Mouse (Mus musculus) splenic B cell, adult 2 months (primary cell): ENCODE data around the gene H2-Ob.

Experiments
- DNase-seq: peaks from one replicate; pipeline ENCODE4 v3.0.0-alpha.2; 2011; ENCODE audit warnings: low read depth, low spot score
- H3K27me3 ChIP-seq: 2 replicates; pipeline ENCODE4 v1.6.1; 2012; ENCODE audit warnings: mild to moderate bottlenecking, low read length, moderate library complexity, mixed read lengths; ENCODE audit not compliant: control insufficient read depth, poor library complexity, insufficient read depth, severe bottlenecking
- H3K36me3 ChIP-seq: 2 replicates; pipeline ENCODE4 v1.6.1; 2012; ENCODE audit warnings: mild to moderate bottlenecking, low read length, moderate library complexity, mixed read lengths; ENCODE audit not compliant: control insufficient read depth, poor library complexity, insufficient read depth, severe bottlenecking

H2-Ob gene

DNA sequence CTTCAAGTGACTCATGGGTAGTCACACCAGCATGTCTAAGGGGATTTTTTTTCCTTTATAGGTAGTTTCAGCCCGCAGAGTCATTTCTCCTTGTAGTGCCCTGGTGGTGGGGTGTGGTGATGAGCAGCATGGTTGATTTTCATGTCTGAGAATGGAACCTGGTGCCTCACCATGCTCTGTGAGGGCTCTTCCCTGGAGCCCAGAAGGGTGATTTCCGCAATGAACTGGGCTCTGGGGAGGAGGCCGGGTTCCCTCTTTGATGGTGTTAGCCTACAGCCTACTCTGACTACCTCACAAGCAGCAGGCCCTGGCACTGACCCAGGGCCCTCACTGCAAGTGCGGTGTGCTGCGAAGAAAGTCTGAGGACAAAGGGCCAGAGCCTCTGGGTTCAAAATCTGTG, 35.3 kb upstream of the H2-Ob start, which contains the start of gene Tap2:
Gene Tap2 (plus strand): TSS at position 84 of the 400 bp plus-strand sequence.
- Histone ChIP-seq H3K27me3 (no peaks in the 10 kb centered on the region), H3K36me3 (peaks cover 11% of the 10 kb centered on the region)
- peak; percentile 62 for DNase-seq

DNA sequence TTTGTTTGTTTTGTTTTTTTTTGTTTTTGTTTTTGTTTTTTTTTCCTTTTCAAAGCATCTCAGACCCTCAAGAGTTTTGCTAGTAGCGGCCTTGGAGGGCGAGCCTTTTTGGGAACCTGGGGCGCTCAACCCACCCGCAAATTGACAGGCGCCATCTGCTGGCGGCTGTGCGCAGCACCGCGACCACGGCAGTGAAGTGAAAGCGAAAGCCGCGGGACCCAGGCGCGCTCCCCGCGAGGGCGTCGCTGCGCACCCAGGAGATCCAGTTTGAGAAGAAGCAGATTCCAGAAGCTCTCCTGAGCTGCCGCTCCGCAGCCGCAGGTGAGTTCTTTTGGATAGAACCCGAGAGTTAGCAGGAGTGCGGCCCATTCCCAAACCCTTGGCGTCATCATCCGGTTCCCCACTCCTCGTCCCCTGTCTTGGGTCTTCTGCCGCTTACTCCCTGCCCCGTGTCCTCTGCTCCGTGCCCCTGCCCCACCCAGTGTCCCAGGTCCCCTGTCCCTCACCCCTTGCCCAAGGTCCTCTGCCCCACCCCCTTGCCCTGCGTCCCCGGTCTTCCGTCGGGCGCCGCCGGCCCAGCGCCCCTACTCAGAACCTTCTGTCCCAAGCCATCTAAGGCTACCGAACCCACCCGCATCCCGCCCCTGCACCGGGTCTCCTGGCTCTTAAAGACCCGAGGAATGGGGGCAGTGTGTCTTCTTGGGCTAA, 34.2 kb upstream of the H2-Ob start:
- peak; percentile 93 for DNase-seq
- Histone ChIP-seq H3K36me3 (peaks cover 21% of the 10 kb centered on the region), H3K27me3 (no peaks in the 10 kb centered on the region)

DNA sequence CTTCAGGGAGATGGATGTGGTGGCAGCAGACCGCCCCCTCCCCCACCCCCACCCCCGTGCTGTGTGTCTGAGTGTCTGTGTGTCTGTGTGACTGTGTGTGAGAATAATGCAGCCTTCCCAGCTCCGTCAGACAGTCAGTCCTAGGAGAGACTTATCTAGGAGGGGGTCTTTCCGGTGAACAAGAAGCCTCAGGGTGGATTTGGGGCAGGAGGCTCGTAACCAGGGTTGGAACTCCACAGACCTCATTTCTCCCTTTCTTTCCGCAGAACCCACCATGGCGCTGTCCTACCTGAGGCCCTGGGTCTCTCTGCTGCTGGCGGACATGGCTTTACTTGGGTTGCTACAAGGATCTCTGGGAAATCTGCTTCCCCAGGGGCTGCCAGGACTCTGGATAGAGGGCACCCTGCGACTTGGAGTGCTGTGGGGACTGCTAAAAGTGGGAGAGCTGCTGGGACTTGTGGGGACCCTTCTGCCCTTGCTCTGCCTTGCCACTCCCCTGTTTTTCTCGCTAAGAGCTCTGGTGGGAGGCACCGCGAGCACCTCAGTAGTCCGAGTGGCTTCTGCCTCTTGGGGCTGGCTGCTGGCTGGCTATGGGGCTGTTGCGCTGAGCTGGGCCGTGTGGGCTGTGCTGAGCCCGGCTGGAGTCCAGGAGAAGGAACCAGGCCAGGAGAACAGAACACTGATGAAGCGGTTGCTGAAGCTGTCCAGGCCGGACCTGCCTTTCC, 33.5 kb upstream of the H2-Ob start:
- peaks cover 24% of the 10 kb centered on the region for H3K36me3 ChIP-seq
- no peaks in the 10 kb centered on the region for H3K27me3 ChIP-seq
- DNase-seq, result no peak

DNA sequence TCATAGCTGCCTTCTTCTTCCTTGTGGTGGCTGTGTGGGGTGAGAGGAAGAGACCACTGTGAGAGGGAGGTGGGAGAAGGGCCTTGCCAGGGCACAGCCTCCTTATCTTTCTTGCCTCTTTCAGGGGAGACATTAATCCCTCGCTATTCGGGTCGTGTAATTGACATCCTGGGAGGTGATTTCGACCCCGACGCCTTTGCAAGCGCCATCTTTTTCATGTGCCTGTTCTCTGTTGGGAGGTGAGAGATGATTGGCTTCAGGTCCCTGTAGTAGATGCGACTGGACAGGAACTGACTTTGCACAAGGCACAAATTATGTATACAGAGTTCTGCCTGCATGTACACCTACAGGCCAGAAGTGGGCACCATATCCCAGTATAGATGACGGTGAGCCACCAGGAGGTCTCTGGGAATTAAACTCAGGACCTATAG, 32.9 kb upstream of the H2-Ob start:
- peak; percentile 74 for DNase-seq
- H3K27me3 ChIP-seq, result no peaks in the 10 kb centered on the region
- H3K36me3 ChIP-seq, result peaks cover 21% of the 10 kb centered on the region

DNA sequence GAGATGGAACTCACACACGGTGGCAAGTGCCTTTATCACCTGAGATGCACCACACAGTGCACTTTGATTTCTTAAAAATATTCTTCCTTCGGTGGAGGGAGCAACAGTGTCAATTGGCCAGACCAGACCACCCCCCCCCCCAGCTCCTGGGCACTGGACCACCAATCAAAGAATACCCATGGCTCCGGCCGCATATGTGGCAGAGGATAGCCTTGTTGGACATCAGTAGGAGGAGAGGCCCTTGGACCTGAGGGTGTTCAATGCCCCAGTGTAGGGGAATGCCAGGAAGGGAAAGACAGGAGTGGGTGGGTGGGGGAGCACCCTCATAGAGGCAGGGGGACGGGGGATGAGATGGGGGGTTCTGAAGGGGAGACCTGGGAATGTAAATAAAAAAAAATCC, 32.0 kb upstream of the H2-Ob start:
- Histone ChIP-seq H3K27me3 (no peaks in the 10 kb centered on the region), H3K36me3 (peaks cover 24% of the 10 kb centered on the region)
- no peak for DNase-seq

DNA sequence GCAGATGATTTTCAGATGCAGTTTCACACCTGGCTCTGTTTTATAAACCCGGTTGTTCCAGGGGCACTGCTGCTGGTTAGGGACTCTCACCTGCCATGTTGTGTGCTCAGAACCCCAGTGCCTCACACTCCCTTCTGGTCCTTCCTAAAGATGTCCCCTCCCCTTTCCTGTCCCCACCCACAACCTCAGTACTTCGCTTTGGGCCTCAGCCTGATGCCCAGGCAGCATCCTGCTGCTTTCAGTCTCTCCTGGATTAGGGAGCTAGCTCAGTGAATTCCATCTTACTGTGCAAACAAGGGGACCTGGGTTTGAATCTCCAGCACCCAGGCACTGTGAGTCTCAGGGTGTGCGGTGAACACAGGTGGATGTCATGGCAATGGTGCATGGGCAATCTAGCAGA, 31.2 kb upstream of the H2-Ob start:
- Histone ChIP-seq H3K27me3 (no peaks in the 10 kb centered on the region), H3K36me3 (peaks cover 24% of the 10 kb centered on the region)
- DNase-seq, result no peak

DNA sequence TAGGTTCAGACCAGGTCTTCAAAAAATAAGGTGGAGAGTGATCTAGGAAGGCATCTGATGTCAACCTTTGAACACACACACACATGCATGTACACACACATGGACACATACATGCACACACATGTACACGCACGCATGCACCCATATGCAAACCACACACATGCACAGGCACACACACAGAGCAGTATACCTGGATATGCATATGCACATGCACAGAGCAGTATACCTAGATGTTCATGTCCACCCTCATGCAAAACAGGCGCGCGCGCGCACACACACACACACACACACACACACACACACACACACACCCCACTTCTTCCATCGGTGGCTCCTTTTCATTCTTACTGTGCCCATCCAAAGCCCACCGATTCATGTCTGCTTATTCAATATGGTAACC, 30.8 kb upstream of the H2-Ob start:
- Histone ChIP-seq H3K36me3 (peaks cover 27% of the 10 kb centered on the region), H3K27me3 (no peaks in the 10 kb centered on the region)
- no peak for DNase-seq

DNA sequence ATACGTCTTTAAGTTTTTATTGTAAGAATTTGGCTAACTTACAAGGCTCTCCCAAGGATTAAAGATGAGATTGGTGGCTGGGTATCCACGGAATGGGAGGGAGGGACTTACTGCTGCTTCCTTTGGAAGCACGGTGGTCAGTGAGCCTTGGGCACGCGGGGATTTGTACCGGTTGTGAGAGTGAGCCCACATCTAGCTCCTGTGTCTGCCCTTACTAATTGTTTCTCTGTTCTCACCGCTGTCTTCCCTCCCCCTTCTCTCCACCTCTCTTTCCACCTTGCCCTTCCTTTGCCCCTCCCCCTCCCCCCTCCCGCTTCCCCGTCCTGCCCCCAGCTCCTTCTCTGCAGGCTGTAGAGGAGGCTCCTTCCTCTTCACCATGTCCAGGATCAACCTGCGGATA, 30.3 kb upstream of the H2-Ob start:
- DNase-seq, result no peak
- Histone ChIP-seq H3K36me3 (peaks cover 28% of the 10 kb centered on the region), H3K27me3 (no peaks in the 10 kb centered on the region)

DNA sequence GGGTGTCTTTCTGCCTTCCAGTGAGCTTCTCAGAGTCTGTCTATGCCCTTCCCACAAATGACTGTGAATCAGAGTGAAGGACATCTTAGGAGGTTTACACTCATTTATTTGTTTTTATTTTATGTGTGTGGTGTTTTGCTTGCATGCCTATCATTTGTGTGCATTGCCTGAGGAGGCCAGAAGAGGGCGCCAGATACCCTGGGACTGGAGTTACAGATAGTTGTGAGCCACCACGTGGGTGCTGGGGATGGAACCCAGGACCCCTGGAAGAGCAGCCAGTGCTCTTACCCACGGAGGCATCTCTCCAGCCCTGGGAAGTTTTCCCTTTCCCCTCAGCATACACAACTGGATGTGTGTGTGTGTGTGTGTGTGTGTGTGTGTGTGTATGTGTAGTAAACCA, 29.0 kb upstream of the H2-Ob start:
- Histone ChIP-seq H3K27me3 (no peaks in the 10 kb centered on the region), H3K36me3 (peaks cover 35% of the 10 kb centered on the region)
- DNase-seq, result peak; percentile 56

DNA sequence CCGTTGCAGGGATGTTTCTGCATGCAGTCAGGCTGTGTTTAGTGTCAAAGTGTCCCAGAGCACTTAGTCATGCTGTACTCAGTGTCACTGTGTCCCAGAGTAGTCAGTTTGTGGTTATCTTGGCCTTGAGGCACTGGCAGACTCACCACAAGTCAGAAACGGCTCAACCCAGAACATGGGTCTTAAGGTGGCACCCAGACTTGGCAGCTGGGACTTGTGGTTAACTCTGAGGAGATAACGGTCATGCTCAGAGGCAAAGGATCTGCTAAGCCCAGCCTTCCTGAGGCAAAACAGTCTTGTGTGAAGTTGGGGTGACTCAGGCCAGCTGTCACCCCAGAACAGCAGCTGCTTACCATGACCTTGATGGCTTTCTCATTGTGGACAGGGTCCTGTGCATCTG, 28.1 kb upstream of the H2-Ob start:
- Histone ChIP-seq H3K27me3 (no peaks in the 10 kb centered on the region), H3K36me3 (peaks cover 42% of the 10 kb centered on the region)
- DNase-seq, result no peak

DNA sequence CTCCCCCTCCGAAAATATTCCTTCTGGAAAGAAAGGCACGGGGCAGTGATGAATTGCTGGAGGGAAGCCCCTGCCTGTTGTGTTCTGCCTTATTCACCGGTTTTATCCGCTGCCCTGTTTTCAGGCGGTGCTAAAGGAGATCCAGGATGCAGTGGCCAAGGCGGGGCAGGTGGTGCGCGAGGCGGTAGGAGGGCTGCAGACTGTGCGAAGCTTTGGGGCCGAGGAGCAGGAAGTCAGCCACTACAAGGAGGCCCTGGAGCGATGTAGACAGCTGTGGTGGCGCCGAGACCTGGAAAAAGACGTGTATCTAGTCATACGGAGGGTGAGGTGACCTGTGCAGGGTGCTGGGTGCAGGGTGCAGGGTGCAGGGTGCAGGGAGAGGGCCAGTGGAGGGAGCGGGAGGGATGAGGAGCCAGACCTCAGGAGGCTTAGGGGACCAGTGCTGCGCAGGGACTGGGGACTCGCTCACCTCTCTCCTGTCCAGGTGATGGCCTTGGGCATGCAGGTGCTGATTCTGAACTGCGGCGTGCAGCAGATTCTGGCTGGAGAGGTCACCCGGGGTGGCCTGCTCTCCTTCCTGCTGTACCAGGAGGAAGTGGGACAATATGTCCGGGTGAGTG, 26.8 kb upstream of the H2-Ob start:
- no peaks in the 10 kb centered on the region for H3K27me3 ChIP-seq
- no peak for DNase-seq
- H3K36me3 ChIP-seq, result peaks cover 46% of the 10 kb centered on the region

DNA sequence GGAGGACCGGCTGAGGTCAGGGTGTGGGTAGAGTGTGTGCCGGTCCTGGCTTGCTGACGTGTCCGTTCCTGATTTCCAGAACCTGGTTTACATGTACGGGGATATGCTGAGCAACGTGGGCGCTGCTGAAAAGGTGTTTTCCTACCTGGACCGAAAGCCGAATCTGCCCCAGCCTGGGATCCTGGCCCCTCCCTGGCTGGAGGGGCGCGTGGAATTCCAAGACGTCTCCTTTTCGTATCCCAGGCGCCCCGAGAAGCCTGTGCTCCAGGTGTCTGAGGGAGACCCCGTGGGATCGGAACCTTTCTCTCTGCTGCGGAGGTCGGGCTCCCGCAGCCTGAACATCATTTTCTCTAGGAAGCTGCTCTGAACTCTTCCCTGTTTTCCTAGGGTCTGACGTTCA, 24.8 kb upstream of the H2-Ob start:
- Histone ChIP-seq H3K36me3 (peaks cover 42% of the 10 kb centered on the region), H3K27me3 (no peaks in the 10 kb centered on the region)
- DNase-seq, result no peak

DNA sequence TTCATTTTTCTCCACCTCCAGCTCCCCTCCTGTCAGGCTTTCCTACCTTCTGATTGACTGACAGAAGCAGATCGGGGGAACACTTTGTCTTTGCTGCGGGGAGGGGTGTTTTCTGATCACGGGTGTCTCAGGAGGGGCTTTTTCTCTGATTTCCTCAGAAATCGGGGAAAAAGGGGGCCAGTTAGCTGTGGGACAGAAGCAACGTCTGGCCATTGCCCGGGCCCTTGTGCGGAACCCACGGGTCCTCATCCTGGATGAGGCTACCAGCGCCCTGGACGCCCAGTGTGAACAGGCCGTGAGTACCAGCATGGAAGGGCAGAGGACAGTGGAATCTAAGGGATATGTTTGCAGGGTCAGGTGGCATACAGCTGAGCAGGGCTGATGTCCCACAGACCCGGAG, 23.5 kb upstream of the H2-Ob start:
- H3K36me3 ChIP-seq, result peaks cover 31% of the 10 kb centered on the region
- no peak for DNase-seq
- H3K27me3 ChIP-seq, result no peaks in the 10 kb centered on the region

DNA sequence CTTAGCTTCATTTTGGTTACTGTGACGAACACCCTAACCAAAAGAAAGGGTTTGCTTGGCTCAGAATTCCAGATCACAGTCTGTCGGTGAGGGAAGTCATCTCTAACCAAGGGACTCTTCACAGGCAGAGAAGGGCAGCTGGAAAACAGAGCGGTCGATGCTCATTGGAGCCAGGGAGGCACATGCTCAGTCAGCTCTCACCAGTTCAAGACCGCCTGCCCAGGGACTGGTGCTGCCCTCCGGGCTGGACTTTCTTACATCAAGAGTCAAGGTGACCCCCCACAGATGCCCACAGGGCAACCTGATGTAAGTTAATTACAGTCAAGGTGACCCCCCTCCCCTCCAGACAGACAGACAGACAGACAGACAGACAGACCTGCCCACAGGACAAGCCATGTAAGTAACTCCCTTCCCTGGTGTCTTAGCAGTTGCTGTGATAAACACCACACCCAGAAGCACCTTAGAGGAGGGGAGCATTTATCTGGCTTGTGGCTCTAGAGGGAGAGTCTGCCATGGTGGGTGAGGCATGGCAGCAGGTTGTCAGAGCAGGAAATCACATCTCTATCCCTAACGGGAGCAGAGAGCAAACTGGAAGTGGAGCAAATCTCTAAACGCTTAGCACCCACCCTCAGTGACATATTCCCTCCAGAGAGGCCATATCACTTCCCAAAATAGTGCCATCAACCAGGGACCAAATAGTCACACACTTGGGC, 21.3 kb upstream of the H2-Ob start:
- H3K27me3 ChIP-seq, result no peaks in the 10 kb centered on the region
- no peak for DNase-seq
- peaks cover 25% of the 10 kb centered on the region for H3K36me3 ChIP-seq

DNA sequence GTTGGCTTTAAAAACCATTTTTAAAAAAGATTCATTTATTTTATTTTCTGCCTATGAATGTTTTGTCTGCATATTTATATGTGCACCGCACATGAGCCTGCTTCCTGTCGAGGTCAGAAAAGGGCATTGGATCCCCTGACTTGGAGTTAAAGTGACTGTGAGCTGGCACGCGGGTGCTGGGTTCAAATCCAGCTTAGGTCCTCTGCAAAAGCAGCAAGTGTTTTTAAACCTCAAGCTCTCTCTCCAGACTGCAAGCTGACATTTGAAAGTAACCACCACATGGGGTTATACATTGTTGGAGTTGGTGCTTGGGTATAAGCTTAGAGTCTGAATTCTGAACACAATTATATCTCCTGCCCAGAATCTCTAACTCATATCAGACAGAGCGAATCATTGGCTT, 20.7 kb upstream of the H2-Ob start:
- Histone ChIP-seq H3K27me3 (no peaks in the 10 kb centered on the region), H3K36me3 (peaks cover 21% of the 10 kb centered on the region)
- DNase-seq, result no peak
